Mouse (Mus musculus) cortical plate, adult 2 months (tissue): ENCODE data around the gene Fam170b.

Source experiments
- CTCF ChIP-seq: fragments of 200-500 bp; IDR thresholded peaks from 2 replicates; pipeline ENCODE4 v1.5.1; 2011; ENCODE audit warnings: mild to moderate bottlenecking, control low read depth, low read length; ENCODE audit not compliant: insufficient read depth; ENCODE audit errors: extremely low read depth
- POLR2A ChIP-seq: fragments of 200-500 bp; IDR thresholded peaks from 2 replicates; pipeline ENCODE4 v1.6.1; 2011; ENCODE audit warnings: mild to moderate bottlenecking, low read length, control low read depth; ENCODE audit not compliant: insufficient read depth; ENCODE audit errors: extremely low read depth

- TF ChIP-seq CTCF (no peak), POLR2A (no peak)
These were observed 47.9 kb downstream of the Fam170b start for GRCm38 (mm10) chr14:32881693-32882092.
